Mouse (Mus musculus): ENCODE measurements around the gene Maml2. TPM values are rescaled to one million over a fixed set of nuclear protein-coding genes. Genes with fewer than 3 reads are reported as not detected.

Maml2 gene
- polyA plus RNA-seq, 1 experiment from 2014 or later: 7.3 TPM

GRCm38 (mm10) chr9:13607609-13608185 lies 309.9 kb downstream of the Maml2 start:
- Histone ChIP-seq H3K27ac (no peak overlapping the region), H3K9me3 (no peaks in the 10 kb centered on the region), H3K36me3 (no peaks in the 10 kb centered on the region), H3K27me3 (ENCODE audit: insufficient read depth, poor library complexity, severe bottlenecking) (no peaks in the 10 kb centered on the region), H3K4me1 (peaks cover 11% of the 10 kb centered on the region), H3K4me3 (no peak overlapping the region)
- no peak for DNase-seq (ENCODE audit: low spot score)
- 74% methylated on average over 8 of the region's 8 CpGs for WGBS

- H3K4me3 ChIP-seq: no peak overlapping the region
- DNase-seq (ENCODE audit: low spot score): no peak
- H3K27me3 ChIP-seq (ENCODE audit: insufficient read depth, poor library complexity, severe bottlenecking): no peaks in the 10 kb centered on the region
- H3K4me1 ChIP-seq: peaks cover 20% of the 10 kb centered on the region
- H3K9me3 ChIP-seq: no peaks in the 10 kb centered on the region
- no peak overlapping the region for H3K27ac ChIP-seq
- H3K36me3 ChIP-seq: no peaks in the 10 kb centered on the region
- 29% methylated on average over 3 of the region's 3 CpGs for WGBS
These were observed 310.8 kb downstream of the Maml2 start for GRCm38 (mm10) chr9:13608532-13609071.

GRCm38 (mm10) chr9:13611561-13611960 lies 313.8 kb downstream of the Maml2 start:
- H3K9me3 ChIP-seq: no peaks in the 10 kb centered on the region
- WGBS: 72% methylated on average over 3 of the region's 3 CpGs
- no peak for DNase-seq (ENCODE audit: low spot score)

DNA sequence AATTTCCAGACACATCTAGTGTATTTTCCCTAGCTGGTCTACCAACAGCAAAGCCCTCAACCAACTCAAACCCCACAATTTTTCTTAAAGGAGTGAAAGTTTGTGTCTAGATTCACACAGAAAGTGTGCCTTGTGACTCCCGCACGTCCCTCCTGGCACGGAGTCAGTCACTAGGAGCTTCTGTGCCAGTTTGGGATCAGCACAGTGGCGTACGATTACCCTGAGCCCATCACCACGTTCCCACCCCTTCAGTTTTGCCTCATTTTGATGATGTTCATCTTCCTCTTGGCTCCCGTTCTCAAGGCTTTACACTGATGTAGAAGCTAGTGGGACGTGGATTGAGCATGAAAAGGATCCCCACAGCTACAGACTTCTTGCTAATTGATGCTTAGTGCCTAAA lies 314.6 kb downstream of the Maml2 start:
- no peak for DNase-seq (ENCODE audit: low spot score)
- Histone ChIP-seq H3K9me3 (no peaks in the 10 kb centered on the region), H3K36me3 (no peaks in the 10 kb centered on the region), H3K27ac (no peak overlapping the region), H3K27me3 (ENCODE audit: insufficient read depth, poor library complexity, severe bottlenecking) (no peaks in the 10 kb centered on the region), H3K4me1 (peaks cover 31% of the 10 kb centered on the region), H3K4me3 (no peak overlapping the region)
- WGBS: 70% methylated on average over 8 of the region's 8 CpGs

More at GRCm38 (mm10) chr9:13611561-13611960, 313.8 kb downstream of the Maml2 start:
- peaks cover 28% of the 10 kb centered on the region for H3K4me1 ChIP-seq
- H3K27ac ChIP-seq: no peak overlapping the region
- H3K27me3 ChIP-seq (ENCODE audit: insufficient read depth, poor library complexity, severe bottlenecking): no peaks in the 10 kb centered on the region
- no peak overlapping the region for H3K4me3 ChIP-seq
- no peaks in the 10 kb centered on the region for H3K36me3 ChIP-seq

GRCm38 (mm10) chr9:13613325-13614268 lies 315.8 kb downstream of the Maml2 start:
- H3K27ac ChIP-seq: no peak overlapping the region
- no peak for DNase-seq (ENCODE audit: low spot score)
- H3K27me3 ChIP-seq (ENCODE audit: insufficient read depth, poor library complexity, severe bottlenecking): no peaks in the 10 kb centered on the region
- 51% methylated on average over 8 of the region's 8 CpGs for WGBS
- no peak overlapping the region for H3K4me3 ChIP-seq
- H3K36me3 ChIP-seq: no peaks in the 10 kb centered on the region
- H3K9me3 ChIP-seq: no peaks in the 10 kb centered on the region
- H3K4me1 ChIP-seq: peaks cover 29% of the 10 kb centered on the region

DNA sequence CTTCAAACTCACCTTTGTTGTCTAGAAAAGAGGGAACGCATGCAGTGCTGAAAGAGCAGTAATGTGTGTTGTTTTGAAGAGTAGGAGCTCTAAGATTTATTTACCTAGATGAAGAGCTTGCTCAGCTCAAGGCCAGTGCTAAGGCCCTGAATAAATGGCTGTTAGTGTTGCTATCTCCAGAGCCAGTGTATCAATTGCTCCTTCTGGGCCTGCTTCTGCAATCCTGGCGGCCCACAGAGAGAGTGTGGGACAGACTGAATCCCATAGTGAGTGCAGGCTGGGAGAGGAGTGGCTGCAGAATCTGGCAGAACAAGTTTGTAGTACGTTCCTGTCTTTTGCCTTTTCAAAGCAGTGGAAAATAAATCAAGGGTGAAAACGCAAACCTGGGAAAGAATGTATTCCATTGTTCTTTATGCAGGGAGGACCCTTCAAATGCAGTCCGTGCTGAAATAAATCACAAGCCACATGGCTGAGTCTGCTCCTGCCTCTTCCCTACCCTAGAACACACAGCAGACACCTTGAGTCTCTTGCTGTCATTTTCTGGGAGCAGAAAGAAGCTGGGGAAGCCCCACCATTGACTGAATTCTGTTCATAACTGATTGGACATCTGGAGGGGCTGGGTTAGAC lies 318.7 kb downstream of the Maml2 start:
- 59% methylated on average over 5 of the region's 5 CpGs for WGBS
- Histone ChIP-seq H3K27ac (peak overlapping the region; percentile 4; the same call in 1 of the 2 replicates), H3K27me3 (ENCODE audit: insufficient read depth, poor library complexity, severe bottlenecking) (no peaks in the 10 kb centered on the region), H3K4me1 (peaks cover 24% of the 10 kb centered on the region), H3K4me3 (no peak overlapping the region), H3K9me3 (no peaks in the 10 kb centered on the region), H3K36me3 (peaks cover 13% of the 10 kb centered on the region)
- peak; percentile 70 for DNase-seq (ENCODE audit: low spot score)

GRCm38 (mm10) chr9:13620794-13621193 lies 323.0 kb downstream of the Maml2 start:
- DNase-seq (ENCODE audit: low spot score): peak; percentile 43
- H3K27ac ChIP-seq: no peak overlapping the region
- 76% methylated on average over 6 of the region's 6 CpGs for WGBS
- peaks cover 9% of the 10 kb centered on the region for H3K4me1 ChIP-seq
- peaks cover 17% of the 10 kb centered on the region for H3K36me3 ChIP-seq
- no peaks in the 10 kb centered on the region for H3K9me3 ChIP-seq
- H3K4me3 ChIP-seq: no peak overlapping the region
- H3K27me3 ChIP-seq (ENCODE audit: insufficient read depth, poor library complexity, severe bottlenecking): no peaks in the 10 kb centered on the region

DNA sequence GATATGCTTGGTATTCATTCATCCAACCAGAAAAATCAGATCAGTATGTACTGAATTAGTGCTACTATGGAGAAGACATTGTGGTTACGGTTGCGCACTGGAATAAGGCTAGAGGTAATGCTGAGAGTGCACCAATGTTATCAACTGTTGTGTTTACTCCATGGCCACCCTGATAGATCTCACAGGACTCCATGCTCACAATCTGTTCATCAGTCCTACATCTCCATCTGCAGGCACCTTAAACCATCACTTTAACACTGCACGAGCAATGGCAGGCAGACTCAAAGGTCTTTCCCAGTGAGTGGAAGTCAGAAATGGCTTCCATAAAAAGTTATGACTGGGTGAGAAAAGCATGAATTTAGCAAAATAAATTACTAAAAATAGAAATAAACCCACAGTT lies 324.2 kb downstream of the Maml2 start:
- Histone ChIP-seq H3K4me3 (no peak overlapping the region), H3K27me3 (ENCODE audit: insufficient read depth, poor library complexity, severe bottlenecking) (no peaks in the 10 kb centered on the region), H3K4me1 (no peaks in the 10 kb centered on the region), H3K36me3 (peaks cover 17% of the 10 kb centered on the region), H3K27ac (no peak overlapping the region), H3K9me3 (no peaks in the 10 kb centered on the region)
- DNase-seq (ENCODE audit: low spot score): no peak
- WGBS: 93% methylated on average over 3 of the region's 3 CpGs

- 80% methylated on average over 5 of the region's 5 CpGs for WGBS
- Histone ChIP-seq H3K36me3 (peaks cover 17% of the 10 kb centered on the region), H3K4me3 (no peak overlapping the region), H3K4me1 (no peaks in the 10 kb centered on the region), H3K27me3 (ENCODE audit: insufficient read depth, poor library complexity, severe bottlenecking) (no peaks in the 10 kb centered on the region), H3K9me3 (no peaks in the 10 kb centered on the region), H3K27ac (no peak overlapping the region)
- peak; percentile 63 for DNase-seq (ENCODE audit: low spot score)
These were observed 324.7 kb downstream of the Maml2 start for GRCm38 (mm10) chr9:13622426-13622825.

GRCm38 (mm10) chr9:13623892-13624422 lies 326.2 kb downstream of the Maml2 start:
- Histone ChIP-seq H3K27ac (no peak overlapping the region), H3K36me3 (peaks cover 17% of the 10 kb centered on the region), H3K4me3 (no peak overlapping the region), H3K4me1 (no peaks in the 10 kb centered on the region), H3K27me3 (ENCODE audit: insufficient read depth, poor library complexity, severe bottlenecking) (no peaks in the 10 kb centered on the region), H3K9me3 (no peaks in the 10 kb centered on the region)
- DNase-seq (ENCODE audit: low spot score): peak; percentile 16
- 95% methylated on average over 3 of the region's 3 CpGs for WGBS

- H3K27ac ChIP-seq: no peak overlapping the region
- peaks cover 17% of the 10 kb centered on the region for H3K36me3 ChIP-seq
- DNase-seq (ENCODE audit: low spot score): no peak
- no peaks in the 10 kb centered on the region for H3K9me3 ChIP-seq
- WGBS: 81% methylated on average over 1 of the region's 1 CpGs
- no peaks in the 10 kb centered on the region for H3K27me3 ChIP-seq (ENCODE audit: insufficient read depth, poor library complexity, severe bottlenecking)
- no peaks in the 10 kb centered on the region for H3K4me1 ChIP-seq
- no peak overlapping the region for H3K4me3 ChIP-seq
These were observed 327.0 kb downstream of the Maml2 start for GRCm38 (mm10) chr9:13624780-13625179.

DNA sequence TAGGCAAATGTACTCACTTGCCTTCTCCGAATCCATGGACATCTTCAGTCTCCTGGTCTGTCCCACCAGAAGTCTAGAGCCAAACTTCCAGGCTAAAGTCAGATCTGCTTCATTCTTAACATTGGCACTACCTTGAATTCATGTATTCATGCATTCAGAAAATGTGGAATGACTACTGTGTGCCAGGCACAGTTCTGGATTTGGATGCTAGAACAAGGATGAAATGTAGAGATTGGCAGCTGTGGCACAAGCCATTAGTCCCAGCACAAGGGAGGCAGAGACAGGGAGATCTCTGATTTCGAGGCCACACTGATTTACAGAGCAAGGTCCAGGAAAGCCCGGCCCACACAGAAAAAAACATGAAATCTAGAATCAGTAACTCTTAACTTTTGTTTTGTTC lies 327.5 kb downstream of the Maml2 start:
- H3K9me3 ChIP-seq: no peaks in the 10 kb centered on the region
- H3K27ac ChIP-seq: no peak overlapping the region
- peaks cover 16% of the 10 kb centered on the region for H3K36me3 ChIP-seq
- no peaks in the 10 kb centered on the region for H3K27me3 ChIP-seq (ENCODE audit: insufficient read depth, poor library complexity, severe bottlenecking)
- no peak overlapping the region for H3K4me3 ChIP-seq
- 83% methylated on average over 3 of the region's 3 CpGs for WGBS
- peak; percentile 56 for DNase-seq (ENCODE audit: low spot score)
- H3K4me1 ChIP-seq: no peaks in the 10 kb centered on the region

Measured in heart, embryonic 10.5 days (tissue).